Mouse (Mus musculus) layer of hippocampus, postnatal 25 days (tissue): ENCODE data around the gene Tas2r134. TPM values are rescaled to one million over a fixed set of nuclear protein-coding genes. Genes with fewer than 3 reads are reported as not detected.

Source experiments
- DNase-seq, 2 experiments: peaks; one replicate each; pipeline ENCODE4 v3.0.0; 2022; ENCODE audit warnings: mixed read lengths in 2 of 2, low spot score in 1 of 2; ENCODE audit errors: extremely low spot score in 1 of 2
- total RNA-seq, 2 experiments: library from RNA; stranded (reverse); gene quantifications; 2 replicates each; pipeline ENCODE4 v1.2.3; 2021

Gene Tas2r134
- total RNA-seq, result not detected

GRCm38 (mm10) chr2:51627211-51627610, at the start of gene Tas2r134:
TSS of gene Tas2r134 (plus strand) at chr2:51627511.
- DNase-seq, result no peak

- no peak for DNase-seq
These were observed 47.5 kb upstream of the Tas2r134 start for GRCm38 (mm10) chr2:51579767-51580166.

GRCm38 (mm10) chr2:51584050-51585046, 43.0 kb upstream of the Tas2r134 start:
- DNase-seq, result no peak

GRCm38 (mm10) chr2:51588336-51588735, 39.0 kb upstream of the Tas2r134 start:
- DNase-seq, result no peak

- DNase-seq, result no peak
These were observed 38.4 kb upstream of the Tas2r134 start for GRCm38 (mm10) chr2:51588895-51589294.

GRCm38 (mm10) chr2:51589627-51590026, 37.7 kb upstream of the Tas2r134 start:
- no peak for DNase-seq

- DNase-seq, result no peak
These were observed 37.0 kb upstream of the Tas2r134 start for GRCm38 (mm10) chr2:51590308-51590707.

- DNase-seq, result no peak
These were observed 35.2 kb upstream of the Tas2r134 start for GRCm38 (mm10) chr2:51592157-51592556.

GRCm38 (mm10) chr2:51599473-51600201, 27.7 kb upstream of the Tas2r134 start:
- no peak for DNase-seq

- no peak for DNase-seq
These were observed 27.2 kb upstream of the Tas2r134 start for GRCm38 (mm10) chr2:51600202-51600487.

- DNase-seq, result no peak
These were observed 26.4 kb upstream of the Tas2r134 start for GRCm38 (mm10) chr2:51600873-51601272.

- peak in 1 of 2 experiments; percentile 41 for DNase-seq
These were observed 17.0 kb upstream of the Tas2r134 start for GRCm38 (mm10) chr2:51610305-51610704.

GRCm38 (mm10) chr2:51610897-51611296, 16.4 kb upstream of the Tas2r134 start:
- no peak for DNase-seq

- DNase-seq, result no peak
These were observed 13.6 kb upstream of the Tas2r134 start for GRCm38 (mm10) chr2:51613716-51614115.

- no peak for DNase-seq
These were observed 5.4 kb upstream of the Tas2r134 start for GRCm38 (mm10) chr2:51621931-51622330.

GRCm38 (mm10) chr2:51626007-51626406, 1.3 kb upstream of the Tas2r134 start:
- no peak for DNase-seq

- DNase-seq, result no peak
These were observed 4.1 kb downstream of the Tas2r134 start for GRCm38 (mm10) chr2:51631428-51631827.

- no peak for DNase-seq
These were observed 10.4 kb downstream of the Tas2r134 start for GRCm38 (mm10) chr2:51637681-51638080.

- DNase-seq, result no peak
These were observed 14.3 kb downstream of the Tas2r134 start for GRCm38 (mm10) chr2:51641635-51642034.

GRCm38 (mm10) chr2:51643244-51644139, 16.2 kb downstream of the Tas2r134 start:
- DNase-seq, result no peak
